Mouse (Mus musculus) MEL (cell line): ENCODE measurements around the gene Hspa12b.

Experiments used
- HCFC1 ChIP-seq: IDR thresholded peaks from 2 replicates; pipeline ENCODE4 v1.6.1; 2012; ENCODE audit warnings: low read depth, mild to moderate bottlenecking, inconsistent platforms, low read length, improper control_type of control experiment, moderate library complexity
- KAT2A ChIP-seq: conservative IDR thresholded peaks from 2 replicates; pipeline ENCODE4 v1.6.1; 2012; ENCODE audit warnings: low read depth, low read length, improper control_type of control experiment, inconsistent platforms
- MYC ChIP-seq: IDR thresholded peaks from 2 replicates; pipeline ENCODE4 v1.6.1; 2011; ENCODE audit warnings: low read depth, mild to moderate bottlenecking, low read length, improper control_type of control experiment, moderate library complexity
- NRF1 ChIP-seq: IDR thresholded peaks from 2 replicates; pipeline ENCODE4 v1.6.1; 2014; ENCODE audit warnings: low read depth, mild to moderate bottlenecking, inconsistent platforms, low read length, improper control_type of control experiment, moderate library complexity; ENCODE audit not compliant: poor library complexity, insufficient read depth, severe bottlenecking

GRCm38 (mm10) chr2:131163924-131164323, 36.8 kb downstream of the Hspa12b start:
- no peak for TF ChIP-seq HCFC1
- no peak for TF ChIP-seq NRF1
- no peak for TF ChIP-seq KAT2A
- no peak for TF ChIP-seq MYC
